Mouse (Mus musculus) urinary bladder, postnatal 36 days (tissue): ENCODE measurements around the gene Pitpnm3.

ENCODE experiments used
- DNase-seq, 2 experiments: peaks; one replicate each; pipeline ENCODE4 v3.0.0; 2022; ENCODE audit warnings: low spot score in 2 of 2, mixed read lengths in 1 of 2

Gene Pitpnm3

DNA sequence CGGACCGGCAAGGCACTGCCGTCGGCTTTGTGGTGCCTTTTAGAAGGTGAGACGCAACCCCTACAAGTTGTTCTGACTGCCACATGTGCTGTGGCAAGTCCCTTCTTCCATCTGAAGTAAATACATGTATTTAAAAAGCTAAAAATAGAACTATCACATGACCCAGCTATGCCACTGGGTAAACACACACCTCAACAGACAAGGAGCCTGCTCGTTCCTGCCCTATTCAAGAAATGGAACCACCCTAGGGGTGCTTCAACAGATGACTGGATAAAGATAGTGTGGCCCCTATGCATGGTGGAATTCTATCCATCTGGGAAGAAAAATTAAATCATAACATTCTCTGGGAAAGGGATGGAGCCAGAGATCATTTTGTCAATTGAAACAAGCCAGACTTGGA, 112.8 kb downstream of the Pitpnm3 start:
- DNase-seq, result no peak

DNA sequence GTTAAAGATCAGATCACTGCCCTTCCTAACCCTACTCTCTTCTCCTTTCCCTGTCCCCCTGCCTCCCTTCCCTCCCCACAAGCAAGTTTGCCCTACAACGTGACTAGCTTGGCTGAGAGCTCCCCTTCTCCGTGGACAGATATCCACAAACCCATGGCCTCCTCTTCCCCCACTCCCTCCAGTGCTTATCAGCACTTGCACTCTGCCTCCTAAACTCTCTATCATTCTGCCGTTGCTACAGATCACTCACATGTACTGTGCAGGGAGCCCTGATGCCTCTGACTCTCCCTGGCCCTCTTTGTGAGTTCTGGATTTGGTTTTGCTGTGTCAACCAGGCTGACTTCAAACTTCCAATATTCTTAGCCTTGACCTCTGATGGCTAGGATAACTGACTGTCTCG, 114.6 kb downstream of the Pitpnm3 start:
- DNase-seq, result no peak

DNA sequence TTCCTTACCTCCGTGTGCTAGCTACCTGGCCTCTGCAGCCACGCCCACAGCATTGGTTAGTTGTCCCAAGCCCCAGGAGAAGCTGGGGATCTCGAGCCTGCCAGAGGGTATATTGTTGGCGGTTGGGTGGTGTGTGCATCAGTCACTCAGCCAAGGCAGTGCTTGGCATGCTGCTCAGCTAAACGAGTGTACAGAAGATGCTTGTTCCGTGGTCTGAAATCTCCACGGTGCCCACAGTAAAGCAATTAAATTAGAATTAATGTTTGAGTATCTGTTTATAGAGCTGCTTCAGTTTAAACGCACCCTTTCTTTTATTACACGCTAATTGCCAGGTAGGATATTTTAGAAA, 118.4 kb downstream of the Pitpnm3 start:
- no peak for DNase-seq

DNA sequence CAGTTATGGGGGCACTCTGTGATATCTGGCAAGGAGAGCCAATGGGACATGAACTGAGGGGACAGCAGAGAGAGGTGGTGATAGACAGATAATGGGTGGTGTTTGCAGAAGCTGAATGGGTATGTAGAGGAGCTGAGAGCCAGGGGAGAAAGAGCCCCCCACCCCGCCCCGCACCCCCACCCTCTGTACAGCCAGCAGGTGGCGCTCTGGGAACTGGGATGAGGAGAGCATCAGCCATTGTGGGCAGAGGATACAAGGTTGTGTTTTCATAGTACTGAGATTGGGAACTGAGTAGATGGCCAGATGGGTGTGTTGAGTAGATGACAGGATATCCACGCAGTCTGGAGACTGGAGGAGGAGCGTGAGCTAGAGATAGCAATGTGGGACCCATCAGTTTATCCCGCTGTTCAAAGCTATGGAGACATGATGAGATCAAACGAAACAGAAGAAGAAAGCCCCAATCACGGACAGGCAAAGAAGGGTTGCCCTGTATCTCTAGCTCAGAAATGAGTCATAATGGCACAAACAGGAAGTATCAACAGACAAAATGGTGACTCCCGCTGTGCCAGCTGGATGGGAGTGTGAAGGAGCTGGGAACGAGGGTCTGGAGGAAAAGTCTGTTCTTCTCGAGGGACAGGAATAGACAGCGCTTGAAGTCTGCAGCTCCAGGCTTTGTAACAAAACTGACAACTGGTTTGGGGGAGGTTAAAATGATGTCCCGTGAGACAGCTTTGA, 118.9 kb downstream of the Pitpnm3 start:
- DNase-seq, result no peak

DNA sequence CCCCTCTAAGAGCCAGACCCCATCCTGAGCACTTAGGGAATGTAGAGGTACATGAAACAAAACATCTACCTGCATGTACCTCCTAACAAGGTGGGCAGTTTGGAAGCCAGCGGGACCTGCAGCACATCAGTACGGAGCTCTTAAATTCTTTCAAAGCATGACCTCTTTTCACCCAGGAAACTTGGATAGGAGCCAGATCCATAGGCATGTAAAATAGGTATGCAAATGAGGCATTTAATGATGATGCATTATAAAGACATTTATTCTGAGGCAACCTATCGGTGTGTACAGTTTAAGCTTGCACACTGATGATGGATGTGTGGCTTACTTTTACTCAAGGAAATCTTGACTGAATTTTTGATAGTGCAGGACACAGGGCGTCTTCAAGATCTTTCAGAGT, 120.9 kb downstream of the Pitpnm3 start:
- DNase-seq, result no peak

DNA sequence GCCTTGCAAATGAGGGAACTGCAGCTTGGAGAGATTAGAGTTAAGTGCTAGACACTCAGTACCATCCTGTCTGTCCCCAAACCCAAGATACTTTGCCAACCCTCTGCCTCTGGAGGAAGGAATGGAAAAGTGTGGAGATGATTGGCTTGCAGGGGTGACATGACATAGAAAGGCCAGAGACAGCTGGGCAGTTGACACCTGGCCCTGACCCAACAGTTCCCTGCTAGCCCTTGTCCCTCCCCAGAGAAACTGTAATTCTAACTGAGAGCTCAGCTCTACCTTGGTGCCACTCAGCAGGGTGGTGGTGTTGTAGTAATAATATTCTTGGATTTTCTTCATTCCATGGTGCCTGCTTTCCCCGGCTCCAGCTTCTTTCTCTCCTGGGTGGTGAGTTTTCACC, 123.6 kb downstream of the Pitpnm3 start:
- DNase-seq, result no peak

DNA sequence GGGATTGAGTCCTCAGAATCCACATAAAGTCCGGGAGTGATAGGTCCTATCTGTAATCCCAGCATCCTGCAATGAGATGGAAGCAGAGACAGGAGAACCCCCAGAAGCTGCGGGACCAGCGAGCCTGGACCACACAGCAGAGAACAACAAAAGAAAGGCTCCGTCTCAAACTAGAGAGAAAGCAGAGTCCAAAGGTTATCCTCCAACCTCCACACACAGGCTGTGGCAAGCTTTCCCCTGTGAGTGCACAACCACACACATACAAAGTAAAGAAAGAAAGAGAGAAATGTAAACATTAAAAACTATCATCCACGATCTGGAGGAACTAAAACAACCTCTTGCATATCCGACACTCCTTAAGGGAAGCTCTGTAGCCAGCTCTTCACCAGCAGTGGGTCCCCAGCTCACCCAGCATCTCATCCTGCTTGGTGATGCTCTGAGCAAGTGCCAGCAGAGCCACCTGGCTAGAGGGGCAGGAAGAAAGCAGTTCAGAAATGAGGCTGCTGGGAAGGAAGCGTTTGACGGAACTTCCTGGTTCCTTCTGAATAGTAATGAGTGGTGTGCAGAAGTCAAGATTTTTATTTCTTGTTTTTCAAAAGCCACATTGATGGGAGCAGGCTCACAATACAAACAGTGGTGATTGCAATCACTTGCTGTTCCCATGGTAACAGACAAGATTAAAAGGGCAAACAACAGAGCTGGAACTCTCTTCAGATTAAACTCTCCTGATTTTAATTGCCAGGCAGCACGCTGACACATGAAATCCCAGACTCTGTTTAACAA, 124.4 kb downstream of the Pitpnm3 start:
- peak in 1 of 2 experiments; percentile 15 for DNase-seq

DNA sequence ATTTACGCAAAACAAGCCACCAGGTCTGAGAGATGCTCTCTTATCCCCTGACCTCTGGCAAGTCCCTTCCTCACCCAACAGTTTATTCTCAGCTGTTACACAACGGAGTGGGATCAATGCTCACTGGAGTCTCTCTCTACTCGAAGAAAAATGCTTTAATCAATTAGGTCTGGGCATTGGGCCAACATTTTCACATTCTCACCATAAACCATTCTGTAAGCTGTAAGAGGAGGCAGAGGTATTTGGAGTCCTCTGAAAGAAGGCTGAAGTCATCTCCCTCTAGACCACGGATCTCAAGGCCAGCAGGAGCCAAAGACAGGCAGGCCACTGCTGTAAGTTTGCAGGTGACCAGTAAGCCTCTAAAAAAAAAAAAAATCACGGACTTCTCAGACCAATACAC, 125.2 kb downstream of the Pitpnm3 start:
- DNase-seq, result no peak

DNA sequence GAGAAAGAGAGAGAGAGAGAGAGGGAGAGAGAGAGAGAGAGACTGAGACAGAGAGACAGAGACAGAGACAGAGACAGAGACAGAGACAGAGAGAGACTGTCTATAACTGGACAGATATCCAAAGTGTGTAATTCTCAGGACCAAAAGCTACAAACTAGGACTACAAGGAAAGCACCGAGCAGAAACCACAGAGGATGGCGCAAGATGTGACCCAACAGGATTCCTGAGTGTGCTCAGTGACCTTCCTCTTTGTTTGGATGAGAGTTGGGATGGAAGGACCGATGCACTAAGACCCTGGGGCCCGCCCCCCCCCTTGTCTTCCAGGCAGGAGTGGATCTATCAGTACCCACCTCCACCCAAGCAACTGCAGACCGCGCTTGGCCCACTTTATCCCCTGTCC, 130.0 kb downstream of the Pitpnm3 start:
- no peak for DNase-seq

DNA sequence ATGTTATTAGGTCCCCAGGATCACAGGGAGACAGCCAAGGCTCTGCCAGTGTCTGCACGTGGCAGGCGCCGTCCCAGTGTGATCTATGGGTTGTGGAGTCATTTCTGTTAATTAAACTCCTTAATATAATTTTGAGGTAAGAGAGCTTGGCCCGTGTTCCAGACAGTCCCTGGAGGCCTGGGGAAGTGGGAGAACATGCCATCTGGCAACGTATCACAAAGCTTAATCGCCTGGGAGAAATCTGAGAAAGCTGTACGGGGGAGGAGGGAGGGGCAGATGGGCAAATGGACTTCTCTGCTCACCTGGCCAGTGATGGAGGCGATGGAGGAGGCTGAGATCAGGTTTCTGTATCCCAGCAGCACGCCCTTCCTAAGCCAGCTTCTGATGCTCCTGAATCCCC, 132.4 kb downstream of the Pitpnm3 start:
- DNase-seq, result no peak

DNA sequence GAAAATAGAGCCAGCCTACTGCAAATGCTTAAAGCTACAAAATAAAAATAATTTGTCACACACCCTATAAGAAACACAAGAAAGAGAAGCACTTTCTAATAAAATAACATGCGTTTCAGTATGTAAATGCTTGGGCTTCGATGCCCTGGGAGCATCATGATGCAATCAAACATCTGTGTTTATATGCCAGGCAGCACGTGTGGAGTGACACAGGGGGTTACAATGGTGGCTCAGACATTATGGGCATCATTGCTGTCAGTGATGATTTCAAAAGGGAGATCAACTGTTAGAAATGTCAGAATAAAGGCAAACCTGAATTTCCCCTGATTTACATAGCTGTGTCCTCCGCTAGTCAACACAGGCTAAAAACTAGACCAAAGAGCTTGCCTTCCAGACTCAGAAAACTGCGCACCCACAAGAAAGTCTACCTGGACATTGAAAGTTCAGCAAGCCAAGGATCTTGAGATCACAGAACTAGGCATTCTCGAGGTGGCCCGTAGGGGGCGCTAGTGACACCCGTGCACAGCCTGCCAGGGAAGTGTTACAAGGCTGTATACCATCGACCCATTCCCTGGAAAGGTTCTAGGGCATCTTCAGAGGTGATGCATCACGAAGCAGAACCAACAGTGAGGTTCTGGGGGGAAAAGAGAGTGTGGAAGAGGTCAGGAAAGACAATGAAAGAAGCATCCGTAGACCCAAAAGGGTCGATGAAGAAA, 133.3 kb downstream of the Pitpnm3 start:
- DNase-seq, result peak in 1 of 2 experiments; percentile 30

DNA sequence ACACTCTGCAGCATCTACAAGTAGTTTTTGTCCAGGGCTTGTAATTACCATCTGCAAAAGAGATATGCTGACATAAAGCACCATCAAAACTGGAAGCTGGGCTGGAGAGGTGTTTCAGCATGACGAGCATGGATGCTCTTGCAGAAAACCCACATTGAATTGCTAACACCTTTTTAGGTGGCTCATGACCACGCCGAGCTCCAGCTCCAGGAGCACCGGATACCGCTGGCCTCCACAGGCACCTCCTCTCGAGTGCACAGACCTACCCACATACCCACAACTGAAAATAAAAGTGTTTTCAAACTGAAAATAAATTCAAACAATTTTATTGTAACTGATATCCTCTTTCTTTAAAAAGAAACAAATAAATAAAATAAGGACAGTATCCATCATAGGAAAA, 135.4 kb downstream of the Pitpnm3 start:
- no peak for DNase-seq
